15 mouse cellular contexts compared by ENCODE assay signal in the genomic region with DNA sequence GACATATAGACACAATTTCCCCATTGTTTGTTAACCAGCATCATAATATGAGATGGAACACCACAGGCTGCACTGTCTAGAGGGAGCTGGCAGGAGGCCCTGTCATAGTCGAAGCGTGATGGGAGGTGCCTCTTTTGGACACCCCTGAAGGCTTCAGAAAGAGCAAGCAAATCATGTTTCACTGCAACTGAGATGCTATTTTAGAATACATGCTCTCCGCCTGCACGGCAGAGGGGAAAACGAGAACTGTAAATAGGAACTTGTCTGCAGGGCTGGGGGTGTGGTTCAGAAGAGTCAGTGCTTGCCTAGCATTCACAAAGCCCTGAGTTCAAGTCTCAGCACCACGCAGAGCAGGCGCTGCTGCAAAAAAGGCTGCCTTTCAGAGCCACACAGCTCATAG.
DNase-seq lines count a peak whose midpoint lies in the region; ATAC-seq and TF ChIP-seq lines count a peak whose summit lies in the region.
"Had no signal": no experiment of that assay in that cellular context is flagged by ENCODE, and none has a peak within 500 bp of the region (broad histone marks: within the 10 kb centered on the region; RNA-seq: fewer than 3 reads in every experiment).

No protein-coding gene starts in this region.

- no peaks in the 10 kb centered on the region for H3K9me3 ChIP-seq in heart, embryonic 10.5 days
- H3K9me3 ChIP-seq in lung, embryonic 14.5 days (ENCODE audit: low read depth, low read length) = no peaks in the 10 kb centered on the region
- H3K9me3 ChIP-seq in CH12.LX (replicated peaks; ENCODE audit: low read length) = no peaks in the 10 kb centered on the region
- H3K9me3 ChIP-seq: forebrain, embryonic 13.5 days; hindbrain, embryonic 15.5 days; limb, embryonic 12.5 days; midbrain, embryonic 12.5 days had no signal

- peak; percentile 88 for DNase-seq in heart, adult 11 months
- DNase-seq in heart, embryonic 10.5 days (ENCODE audit: low spot score) = no peak
- peak; percentile 26 for DNase-seq in lung, embryonic 14.5 days
- DNase-seq in lung, adult 2 months = no peak
- peak; percentile 54 for DNase-seq in CH12.LX (ENCODE audit: extremely low read depth)
- peak; percentile 15 for DNase-seq in right cerebral cortex, postnatal 14 days
- DNase-seq in natural killer cell, adult 2 months (ENCODE audit: low spot score in 2 of 2) = no peak
- DNase-seq: cerebellum, adult 8-10 months; retina, postnatal 1 day had no signal

- H3K27ac ChIP-seq in heart, embryonic 10.5 days = no peak overlapping the region
- H3K27ac ChIP-seq in lung, embryonic 14.5 days (ENCODE audit: low read depth) = peak overlapping the region; percentile 42; the same call in 1 of the 2 replicates
- H3K27ac ChIP-seq in CH12.LX (ENCODE audit: insufficient read depth, low read depth) = no peak overlapping the region
- H3K27ac ChIP-seq: forebrain, embryonic 13.5 days; hindbrain, embryonic 15.5 days; limb, embryonic 12.5 days; macrophage; midbrain, embryonic 12.5 days had no signal

- TF ChIP-seq CTCF in lung, embryonic 14.5 days (IDR thresholded peaks at IDR 0.05; ENCODE audit: low read depth) = no peak
- TF ChIP-seq CTCF in lung, adult 2 months (IDR thresholded peaks at IDR 0.05; ENCODE audit: insufficient read depth, low read length) = no peak
- no peak for TF ChIP-seq CTCF in CH12.LX (conservative IDR thresholded peaks at IDR 0.05 in 1 of 2, IDR thresholded peaks at IDR 0.05 in 1 of 2; ENCODE audit: low read depth in 2 of 2, low read length in 2 of 2)

- TF ChIP-seq RAD21 in CH12.LX (IDR thresholded peaks at IDR 0.05; ENCODE audit: low read depth, low read length) = no peak

- dilution Hi-C loops in CH12.LX (cut with MboI; ENCODE audit: extremely low pct_ligation_motif_present, extremely low pct_unique_long_range_greater_than_20kb, low sequenced_read_pairs) = no loop called here

- peaks cover 5% of the 10 kb centered on the region; the same call in 1 of the 2 replicates for H3K4me1 ChIP-seq in heart, embryonic 10.5 days
- H3K4me1 ChIP-seq in lung, embryonic 14.5 days (ENCODE audit: insufficient read depth) = peaks cover 4% of the 10 kb centered on the region; the same call in 1 of the 2 replicates
- H3K4me1 ChIP-seq in lung, adult 2 months (ENCODE audit: control insufficient read depth, insufficient read depth, low read length) = peaks cover 6% of the 10 kb centered on the region
- peaks cover 4 to 14% of the 10 kb centered on the region in 2 experiments for H3K4me1 ChIP-seq in CH12.LX (ENCODE audit: control insufficient read depth in 1 of 2, insufficient read depth in 2 of 2)
- H3K4me1 ChIP-seq: hindbrain, embryonic 15.5 days had no signal

- WGBS in heart, embryonic 10.5 days = 77% methylated on average over 7 of the region's 7 CpGs
- 69% methylated on average over 7 of the region's 7 CpGs for WGBS in lung, embryonic 14.5 days
- 63% methylated on average over 7 of the region's 7 CpGs for WGBS in lung, adult 2 months

- no peaks in the 10 kb centered on the region for H3K36me3 ChIP-seq in heart, embryonic 10.5 days
- no peaks in the 10 kb centered on the region for H3K36me3 ChIP-seq in lung, embryonic 14.5 days (ENCODE audit: insufficient read depth)
- no peaks in the 10 kb centered on the region for H3K36me3 ChIP-seq in CH12.LX (replicated peaks in 1 of 2; ENCODE audit: control insufficient read depth in 1 of 2, insufficient read depth in 1 of 2, low read length in 1 of 2)
- H3K36me3 ChIP-seq: hindbrain, embryonic 15.5 days; limb, embryonic 12.5 days; midbrain, embryonic 12.5 days had no signal

- no peaks in the 10 kb centered on the region for H3K27me3 ChIP-seq in heart, embryonic 10.5 days (ENCODE audit: insufficient read depth, poor library complexity, severe bottlenecking)
- H3K27me3 ChIP-seq in lung, embryonic 14.5 days (ENCODE audit: insufficient read depth, low read length) = no peaks in the 10 kb centered on the region
- H3K27me3 ChIP-seq in CH12.LX (replicated peaks) = no peaks in the 10 kb centered on the region
- H3K27me3 ChIP-seq: forebrain, embryonic 13.5 days; hindbrain, embryonic 15.5 days; limb, embryonic 12.5 days; midbrain, embryonic 12.5 days had no signal

- no peak for TF ChIP-seq EP300 in CH12.LX (IDR thresholded peaks at IDR 0.05; ENCODE audit: low read length)

- H3K79me2 ChIP-seq in CH12.LX (replicated peaks; ENCODE audit: control insufficient read depth, extremely low read depth, insufficient read depth, poor library complexity, severe bottlenecking) = no peaks in the 10 kb centered on the region

- no peak overlapping the region for H3K4me2 ChIP-seq in lung, embryonic 14.5 days
- H3K4me2 ChIP-seq in CH12.LX (ENCODE audit: insufficient read depth, low read depth, poor library complexity, severe bottlenecking) = no peak overlapping the region
- H3K4me2 ChIP-seq: forebrain, embryonic 13.5 days; hindbrain, embryonic 15.5 days; limb, embryonic 12.5 days; midbrain, embryonic 12.5 days had no signal

- no peak for ATAC-seq in lung, embryonic 14.5 days (ENCODE audit: insufficient read depth)
- ATAC-seq: CD4-positive, CD25-positive, alpha-beta regulatory T cell, adult 4 months; forebrain, embryonic 13.5 days had no signal

- in situ Hi-C loops in CH12.LX (cut with MboI; ENCODE audit: low pct_ligation_motif_present, low pct_unique_long_range_greater_than_20kb, low sequenced_read_pairs) = no loop called here

- no peak overlapping the region for H3K4me3 ChIP-seq in heart, embryonic 10.5 days
- no peak overlapping the region for H3K4me3 ChIP-seq in lung, embryonic 14.5 days (ENCODE audit: low read depth, low read length)
- H3K4me3 ChIP-seq in lung, adult 2 months (replicated peaks; ENCODE audit: extremely low read depth, low read depth, low read length) = no peak overlapping the region
- no peak overlapping the region for H3K4me3 ChIP-seq in CH12.LX (replicated peaks in 1 of 3; ENCODE audit: low read depth in 2 of 3, low read length in 2 of 3, poor library complexity in 1 of 3)
- H3K4me3 ChIP-seq: forebrain, embryonic 13.5 days; hindbrain, embryonic 15.5 days; limb, embryonic 12.5 days; midbrain, embryonic 12.5 days had no signal

- H3K9ac ChIP-seq in lung, embryonic 14.5 days = no peak overlapping the region
- no peak overlapping the region for H3K9ac ChIP-seq in CH12.LX (ENCODE audit: insufficient read depth, low read depth)
- H3K9ac ChIP-seq: forebrain, embryonic 13.5 days; hindbrain, embryonic 15.5 days; limb, embryonic 12.5 days; midbrain, embryonic 12.5 days had no signal

- no peak for TF ChIP-seq POLR2A in lung, adult 2 months (IDR thresholded peaks at IDR 0.05; ENCODE audit: borderline replicate concordance, extremely low read depth, low read depth, low read length)
- TF ChIP-seq POLR2A in CH12.LX (IDR thresholded peaks at IDR 0.05; ENCODE audit: low read depth, low read length) = no peak

TF ChIP-seq in CH12.LX, 34 proteins besides CTCF, POLR2A, EP300 and RAD21:
- no peak for TF ChIP-seq IRF4 (IDR thresholded peaks at IDR 0.05; ENCODE audit: low read depth, low read length)
- no peak for TF ChIP-seq POLR2AphosphoS2 (IDR thresholded peaks at IDR 0.05; ENCODE audit: low read depth, low read length)
- 0 out of 2 replicates have a peak, but pooled peaks have one; percentile 42 for TF ChIP-seq MEF2A (IDR thresholded peaks at IDR 0.05; ENCODE audit: borderline replicate concordance, low read depth, low read length)
TF ChIP-seq in CH12.LX: peak in this region for 1.

Comparison
In these comparisons a context has a peak if more than half of its experiments do, and no peak if none do; other contexts are left out.
1. DNase-seq: peak in heart, adult 11 months (single experiment), lung, embryonic 14.5 days (single experiment), CH12.LX (single experiment) and right cerebral cortex, postnatal 14 days (single experiment); none in heart, embryonic 10.5 days (single experiment), lung, adult 2 months (single experiment) and natural killer cell, adult 2 months (0 of 2).